8 mouse cellular contexts compared by ENCODE assay signal in genomic region chr11:50364548-50364947, GRCm38 (mm10). TPM values are rescaled to one million over a fixed set of nuclear protein-coding genes. Genes with fewer than 3 reads are reported as not detected.
DNase-seq lines count a peak whose midpoint lies in the region; ATAC-seq and TF ChIP-seq lines count a peak whose summit lies in the region.

No protein-coding gene starts in this region.

- peaks cover 0 to 4% of the 10 kb centered on the region in 2 experiments; a peak in 1 of 4 replicates for H3K4me1 ChIP-seq in ES-E14 (ENCODE audit: control insufficient read depth in 2 of 2, insufficient read depth in 2 of 2, low read length in 2 of 2, poor library complexity in 1 of 2)
- no peaks in the 10 kb centered on the region for H3K4me1 ChIP-seq in embryonic facial prominence, embryonic 14.5 days (ENCODE audit: control insufficient read depth, insufficient read depth, low read length)
- H3K4me1 ChIP-seq in heart, embryonic 16.5 days (ENCODE audit: control insufficient read depth, insufficient read depth, low read length), result no peaks in the 10 kb centered on the region
- peaks cover 0 to under 1% of the 10 kb centered on the region in 2 experiments; a peak in 1 of 4 replicates for H3K4me1 ChIP-seq in liver, embryonic 14.5 days (replicated peaks; ENCODE audit: control insufficient read depth in 2 of 2, insufficient read depth in 2 of 2, low read length in 1 of 2)

- H3K4me2 ChIP-seq in embryonic facial prominence, embryonic 14.5 days (ENCODE audit: low read depth, low read length), result no peak overlapping the region
- no peak overlapping the region for H3K4me2 ChIP-seq in heart, embryonic 16.5 days (ENCODE audit: low read depth, low read length)
- no peak overlapping the region for H3K4me2 ChIP-seq in liver, embryonic 14.5 days (ENCODE audit: low read depth)

- peak; percentile 73 for ATAC-seq in embryonic facial prominence, embryonic 14.5 days (ENCODE audit: low read depth)
- ATAC-seq in heart, embryonic 16.5 days (replicated peaks; ENCODE audit: extremely low read depth, insufficient read depth, low FRiP score), result 0 out of 2 replicates have a peak, but pooled peaks have one; percentile 47
- no peak; the same call in 1 of the 2 replicates for ATAC-seq in liver, embryonic 14.5 days (ENCODE audit: insufficient read depth)

- no peaks in the 10 kb centered on the region for H3K27me3 ChIP-seq in embryonic facial prominence, embryonic 14.5 days (replicated peaks; ENCODE audit: control insufficient read depth, insufficient read depth, low read length)
- no peaks in the 10 kb centered on the region; the same call in 1 of the 2 replicates for H3K27me3 ChIP-seq in heart, embryonic 16.5 days (ENCODE audit: control insufficient read depth, insufficient read depth, low read length)
- peaks cover 2% of the 10 kb centered on the region; the same call in 1 of the 2 replicates for H3K27me3 ChIP-seq in liver, embryonic 14.5 days (ENCODE audit: control insufficient read depth, insufficient read depth, low read length)

- no peak for TF ChIP-seq EP300 in liver, embryonic 14.5 days (IDR thresholded peaks at IDR 0.05; ENCODE audit: low read depth)

- H3K4me3 ChIP-seq in ES-E14 (ENCODE audit: insufficient read depth in 1 of 2, low read depth in 1 of 2, low read length in 2 of 2, poor library complexity in 1 of 2, severe bottlenecking in 1 of 2), result no peak overlapping the region
- H3K4me3 ChIP-seq in embryonic facial prominence, embryonic 14.5 days (ENCODE audit: low read depth, low read length), result no peak overlapping the region
- no peak overlapping the region for H3K4me3 ChIP-seq in heart, embryonic 16.5 days (ENCODE audit: low read length)
- no peak overlapping the region for H3K4me3 ChIP-seq in liver, embryonic 14.5 days (ENCODE audit: insufficient read depth in 1 of 2, low read depth in 2 of 2, low read length in 2 of 2)

- H3K9ac ChIP-seq in ES-E14 (ENCODE audit: insufficient read depth, low read depth, low read length, poor library complexity, severe bottlenecking), result no peak overlapping the region
- no peak overlapping the region for H3K9ac ChIP-seq in embryonic facial prominence, embryonic 14.5 days (ENCODE audit: low read depth, low read length)
- no peak overlapping the region for H3K9ac ChIP-seq in heart, embryonic 16.5 days (ENCODE audit: low read length)
- no peak overlapping the region for H3K9ac ChIP-seq in liver, embryonic 14.5 days (replicated peaks)

- no peaks in the 10 kb centered on the region for H3K9me3 ChIP-seq in ES-E14 (ENCODE audit: control insufficient read depth, insufficient read depth, low read depth, low read length)
- H3K9me3 ChIP-seq in embryonic facial prominence, embryonic 14.5 days (ENCODE audit: control insufficient read depth, low read length), result no peaks in the 10 kb centered on the region
- H3K9me3 ChIP-seq in heart, embryonic 16.5 days (replicated peaks; ENCODE audit: control insufficient read depth, low read length), result no peaks in the 10 kb centered on the region
- H3K9me3 ChIP-seq in liver, embryonic 14.5 days (ENCODE audit: control insufficient read depth, low read length), result no peaks in the 10 kb centered on the region

- in situ Hi-C loops in ES-E14 (cut with MboI; ENCODE audit: low sequenced_read_pairs in 2 of 2, unreplicated experiment in 2 of 2), result no loop called here

- WGBS in embryonic facial prominence, embryonic 14.5 days, result 12% methylated on average over 4 of the region's 4 CpGs
- 4% methylated on average over 4 of the region's 4 CpGs for WGBS in heart, embryonic 16.5 days
- 7% methylated on average over 4 of the region's 4 CpGs for WGBS in liver, embryonic 14.5 days (ENCODE audit: insufficient replicate concordance)

- H3K27ac ChIP-seq in ES-E14 (ENCODE audit: insufficient read depth, low read depth, low read length, poor library complexity, severe bottlenecking), result no peak overlapping the region
- no peak overlapping the region for H3K27ac ChIP-seq in embryonic facial prominence, embryonic 14.5 days (replicated peaks; ENCODE audit: low read depth, low read length)
- no peak overlapping the region for H3K27ac ChIP-seq in heart, embryonic 16.5 days (ENCODE audit: low read length)
- no peak overlapping the region for H3K27ac ChIP-seq in liver, embryonic 14.5 days

- DNase-seq in ES-E14 (ENCODE audit: low read depth, low spot score), result peak; percentile 65
- peak; percentile 37 to 57 for DNase-seq in adrenal gland, postnatal 4 days (ENCODE audit: low spot score in 2 of 2)
- peak; percentile 88 for DNase-seq in embryonic facial prominence, embryonic 14.5 days (ENCODE audit: low spot score)
- DNase-seq in kidney, postnatal 10 days, result peak; percentile 87
- peak; percentile 60 to 63 (median 63) for DNase-seq in liver, embryonic 14.5 days (ENCODE audit: low read depth in 3 of 3, low spot score in 3 of 3)
- peak; percentile 78 for DNase-seq in ovary, postnatal 14 days (ENCODE audit: low spot score)
- DNase-seq in thymus, postnatal 10 days (ENCODE audit: low spot score in 2 of 2), result peak; percentile 65 to 83

- TF ChIP-seq CTCF in liver, embryonic 14.5 days (IDR thresholded peaks at IDR 0.05; ENCODE audit: low read depth), result peak; percentile 91

- H3K36me3 ChIP-seq in ES-E14 (ENCODE audit: control insufficient read depth, insufficient read depth, low read length, poor library complexity, severe bottlenecking), result no peaks in the 10 kb centered on the region
- H3K36me3 ChIP-seq in embryonic facial prominence, embryonic 14.5 days (ENCODE audit: control insufficient read depth, insufficient read depth, low read length), result no peaks in the 10 kb centered on the region
- no peaks in the 10 kb centered on the region for H3K36me3 ChIP-seq in heart, embryonic 16.5 days (ENCODE audit: control insufficient read depth, insufficient read depth)
- H3K36me3 ChIP-seq in liver, embryonic 14.5 days (replicated peaks; ENCODE audit: control insufficient read depth, insufficient read depth, low read depth), result no peaks in the 10 kb centered on the region

TF ChIP-seq in ES-E14, 5 proteins besides CTCF, POLR2A, EP300 and RAD21:
- no peak for TF ChIP-seq CHD2 (IDR thresholded peaks at IDR 0.05; ENCODE audit: low read depth, low read length)
- no peak for TF ChIP-seq ZNF384 (IDR thresholded peaks at IDR 0.05; ENCODE audit: low read depth, low read length)
- peak; percentile 34; the same call in 1 of the 2 replicates for TF ChIP-seq ZC3H11A (IDR thresholded peaks at IDR 0.05; ENCODE audit: borderline replicate concordance, low read depth, low read length)
TF ChIP-seq in ES-E14: peak in this region for 1.

RNA-seq across cellular contexts. Expression of gene Cby3, which starts 10.3 kb away (rescaled TPM):
- 0.54 TPM in 1 of 2 replicates, not detected in the other for total RNA-seq in ES-E14 (2012; rRNA removed)
- not detected for total RNA-seq in adrenal gland, postnatal 4 days (2021)
- polyA plus RNA-seq in embryonic facial prominence, embryonic 14.5 days (2014; fragmentation: Nextera tagmentation; extraction: Ambion mirVana), result 0.35 TPM in 1 of 2 replicates, not detected in the other
- not detected in 2 replicates for polyA plus RNA-seq in heart, embryonic 16.5 days (2015; fragmentation: Nextera tagmentation; extraction: Ambion mirVana)
- 0.08 TPM in 1 of 2 replicates, not detected in the other for polyA plus RNA-seq in liver, embryonic 14.5 days (2012; rRNA removed)
- polyA plus RNA-seq in liver, embryonic 14.5 days (2014; fragmentation: Nextera tagmentation; extraction: Ambion mirVana), result not detected in 2 replicates

RNA-seq across cellular contexts. Expression of gene Hnrnph1, which starts 12.2 kb away (rescaled TPM):
- total RNA-seq in ES-E14 (2012; rRNA removed), result 308 and 401 TPM in 2 replicates
- 100 to 1,000 TPM; 380 to 474 TPM for total RNA-seq in adrenal gland, postnatal 4 days (2021)
- polyA plus RNA-seq in embryonic facial prominence, embryonic 14.5 days (2014; fragmentation: Nextera tagmentation; extraction: Ambion mirVana), result 386 and 420 TPM in 2 replicates
- 229 and 252 TPM in 2 replicates for polyA plus RNA-seq in heart, embryonic 16.5 days (2015; fragmentation: Nextera tagmentation; extraction: Ambion mirVana)
- polyA plus RNA-seq in liver, embryonic 14.5 days (2012; rRNA removed), result 163 and 200 TPM in 2 replicates
- polyA plus RNA-seq in liver, embryonic 14.5 days (2014; fragmentation: Nextera tagmentation; extraction: Ambion mirVana), result 101 and 120 TPM in 2 replicates

RNA-seq across cellular contexts. Expression of gene Canx, which starts 39.1 kb away (rescaled TPM):
- total RNA-seq in ES-E14 (2012; rRNA removed), result 970 and 1,175 TPM in 2 replicates
- 100 to 1,000 TPM; 444 to 454 TPM for total RNA-seq in adrenal gland, postnatal 4 days (2021)
- 258 and 271 TPM in 2 replicates for polyA plus RNA-seq in embryonic facial prominence, embryonic 14.5 days (2014; fragmentation: Nextera tagmentation; extraction: Ambion mirVana)
- polyA plus RNA-seq in heart, embryonic 16.5 days (2015; fragmentation: Nextera tagmentation; extraction: Ambion mirVana), result 264 and 274 TPM in 2 replicates
- polyA plus RNA-seq in liver, embryonic 14.5 days (2012; rRNA removed), result 55.3 and 91.6 TPM in 2 replicates
- polyA plus RNA-seq in liver, embryonic 14.5 days (2014; fragmentation: Nextera tagmentation; extraction: Ambion mirVana), result 136 and 143 TPM in 2 replicates
